Mouse (Mus musculus): ENCODE data around the gene Sohlh1. TPM values are rescaled to one million over a fixed set of nuclear protein-coding genes. Genes with fewer than 3 reads are reported as not detected.
A peak's percentile ranks its signal among the peaks of the same experiment; 100 is the strongest.

Sohlh1 gene
- total RNA-seq (2021) = not detected

DNA sequence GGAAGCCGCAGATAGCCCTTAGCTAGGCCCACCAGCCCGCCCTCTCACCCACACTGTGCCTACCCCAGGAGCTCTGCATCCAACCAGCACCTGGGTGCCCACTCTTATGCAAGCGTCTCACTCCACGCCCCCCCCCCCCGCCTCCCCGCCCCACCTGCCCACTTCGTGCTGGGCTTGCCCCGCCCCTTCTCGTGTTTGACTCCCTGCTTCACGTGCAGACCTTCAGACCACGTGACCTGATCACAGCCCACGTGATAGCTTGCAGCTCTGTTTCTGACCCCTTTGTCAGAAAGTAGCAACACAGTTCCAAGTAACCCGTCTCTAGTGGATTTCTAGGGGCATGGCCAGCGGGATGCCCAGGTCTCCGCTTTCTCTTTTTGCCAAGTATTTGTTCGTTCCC lies at the start of gene Sohlh1:
Gene Sohlh1, minus strand, starts transcription at position 23 of the 400 bp plus-strand sequence.
- DNase-seq = no peak
- intact Hi-C loops (cut with DNase I) = no loop called here

DNA sequence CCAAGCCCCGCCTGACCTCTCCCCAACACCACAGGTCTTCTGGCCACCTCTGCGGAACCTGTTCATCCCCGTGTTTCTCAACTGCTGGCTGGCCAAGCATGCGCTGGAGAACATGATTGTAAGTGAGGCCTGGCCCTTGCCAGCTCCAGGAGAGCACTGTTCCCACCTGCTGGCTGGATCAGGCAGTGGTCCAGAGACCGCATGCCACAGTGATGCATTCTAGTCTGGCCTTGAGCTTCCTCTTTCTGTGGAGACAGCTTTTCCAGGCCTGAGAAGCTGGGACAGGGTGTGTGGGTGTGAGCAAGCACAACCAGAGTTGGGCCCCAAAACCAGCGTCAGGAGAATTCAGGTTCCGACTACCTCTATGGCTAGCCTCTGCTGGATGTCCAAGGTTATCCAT lies 45.4 kb upstream of the Sohlh1 start:
- DNase-seq = no peak
- intact Hi-C loops (cut with DNase I) = no loop called here

- intact Hi-C loops (cut with DNase I) = no loop called here
- peak; percentile 27 for DNase-seq
Measured at GRCm38 (mm10) chr2:25888144-25888543, 41.1 kb upstream of the Sohlh1 start.

DNA sequence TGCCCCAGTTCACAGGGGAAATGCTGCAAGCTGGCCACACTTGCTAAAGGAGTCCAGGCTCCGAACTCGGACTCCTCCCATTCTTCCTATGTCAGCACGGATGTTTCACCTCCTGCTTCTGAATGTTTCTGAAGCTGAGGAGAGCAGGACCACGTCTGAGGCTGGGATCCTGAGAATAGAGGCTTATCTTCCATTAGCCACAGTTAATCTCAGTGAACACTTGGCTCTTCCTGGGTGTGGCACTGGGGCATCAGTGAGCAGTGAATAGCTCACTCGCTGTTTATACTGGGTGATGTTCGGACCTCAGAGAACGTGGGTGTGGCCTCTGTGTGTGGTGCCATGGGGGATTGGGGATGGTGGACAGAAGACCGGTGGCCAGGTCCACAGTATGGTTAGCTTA lies 40.2 kb upstream of the Sohlh1 start:
- DNase-seq = no peak
- intact Hi-C loops (cut with DNase I) = no loop called here

DNA sequence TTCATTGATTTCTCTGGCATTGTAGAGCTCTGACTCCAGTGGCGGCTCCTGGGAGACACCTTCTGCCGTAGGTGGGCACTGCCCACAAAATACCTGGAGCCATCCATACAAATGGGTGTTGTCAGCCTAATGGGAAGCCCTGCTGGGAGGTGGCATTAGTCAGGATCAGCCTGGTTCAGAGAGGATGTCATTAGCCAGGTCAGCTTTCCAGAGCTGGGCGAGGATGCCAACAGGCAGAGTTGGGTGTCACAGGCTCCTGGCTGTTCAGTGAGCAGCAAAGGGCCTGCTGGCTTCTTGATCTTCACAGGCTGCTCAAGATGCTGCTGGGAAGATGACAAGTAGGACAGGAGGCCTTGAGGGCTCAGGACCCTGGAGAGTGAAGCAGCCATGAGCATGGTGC lies 37.7 kb upstream of the Sohlh1 start:
- no peak for DNase-seq
- intact Hi-C loops (cut with DNase I) = no loop called here

GRCm38 (mm10) chr2:25882276-25882675 lies 35.2 kb upstream of the Sohlh1 start:
- DNase-seq = no peak
- intact Hi-C loops (cut with DNase I) = no loop called here

DNA sequence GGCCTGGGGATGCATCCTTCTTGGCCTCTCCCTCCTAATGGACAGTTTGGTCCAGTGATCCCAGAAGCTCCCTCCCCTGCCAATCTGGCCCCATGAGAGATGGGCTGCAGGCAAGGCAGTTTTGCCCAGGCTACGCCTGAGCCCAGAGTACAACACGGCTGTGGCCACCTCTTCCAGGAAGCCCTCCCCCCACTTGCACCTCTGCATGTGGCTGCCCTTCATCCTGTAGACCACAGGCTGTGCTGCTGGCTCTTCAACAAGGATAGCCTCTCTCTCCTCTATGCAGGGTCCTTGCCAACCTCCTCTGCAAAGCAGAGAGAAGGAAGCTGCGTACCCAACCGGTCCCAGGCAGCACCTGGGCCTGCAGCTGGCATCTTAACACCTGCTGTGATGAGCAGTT lies 32.0 kb upstream of the Sohlh1 start:
- intact Hi-C loops (cut with DNase I) = no loop called here
- no peak for DNase-seq

GRCm38 (mm10) chr2:25878516-25878915 lies 31.5 kb upstream of the Sohlh1 start:
- no peak for DNase-seq
- intact Hi-C loops (cut with DNase I) = no loop called here

- intact Hi-C loops (cut with DNase I) = no loop called here
Measured at GRCm38 (mm10) chr2:25877736-25878268, 30.8 kb upstream of the Sohlh1 start.

GRCm38 (mm10) chr2:25877250-25877735 lies 30.2 kb upstream of the Sohlh1 start:
- no peak for DNase-seq
- intact Hi-C loops (cut with DNase I) = no loop called here

More at GRCm38 (mm10) chr2:25877736-25878268, 30.8 kb upstream of the Sohlh1 start:
- peak; percentile 22 for DNase-seq

GRCm38 (mm10) chr2:25866656-25867055 lies 19.6 kb upstream of the Sohlh1 start:
- intact Hi-C loops (cut with DNase I) = no loop called here
- no peak for DNase-seq

GRCm38 (mm10) chr2:25865412-25865811 lies 18.4 kb upstream of the Sohlh1 start:
- peak; percentile 81 for DNase-seq
- intact Hi-C loops (cut with DNase I) = no loop called here

- intact Hi-C loops (cut with DNase I) = no loop called here
- DNase-seq = no peak
Measured at GRCm38 (mm10) chr2:25864230-25864629, 17.2 kb upstream of the Sohlh1 start.

DNA sequence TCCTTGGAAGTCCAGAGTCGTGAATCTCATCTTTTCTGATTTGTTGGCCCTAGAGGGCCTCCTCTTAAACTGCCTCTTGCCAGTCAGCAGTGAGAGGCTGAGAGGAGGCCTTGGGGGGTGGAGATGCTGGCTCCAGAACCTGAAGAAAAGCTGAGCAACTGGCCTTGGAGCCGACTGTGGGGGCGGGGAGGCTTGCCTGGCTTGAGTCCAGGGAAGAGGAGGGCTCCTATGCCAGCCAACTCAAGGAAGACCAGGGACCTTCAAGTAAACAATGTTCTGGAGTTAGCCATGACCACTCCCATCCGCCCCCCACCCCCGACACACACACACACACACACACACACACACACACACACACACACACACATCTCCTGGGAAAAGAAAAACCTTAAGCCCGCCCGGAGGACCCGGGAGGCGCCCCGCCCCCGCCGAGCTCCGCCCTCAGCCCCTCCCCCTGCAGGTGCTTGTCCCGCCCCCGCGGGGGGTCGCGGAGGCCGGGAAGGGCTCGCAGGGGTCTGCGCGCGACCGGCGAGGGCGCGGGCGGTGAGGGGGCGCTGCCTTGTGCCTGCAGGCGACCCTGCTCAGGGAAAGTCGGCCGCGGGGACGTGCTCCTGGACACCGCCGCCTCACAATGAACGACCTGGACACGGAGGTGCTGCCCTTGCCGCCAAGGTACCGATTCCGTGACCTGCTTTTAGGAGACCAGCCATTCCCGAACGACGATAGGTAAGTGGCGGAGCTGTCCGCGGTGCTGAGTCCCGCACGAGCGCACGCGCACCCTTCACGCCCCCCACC lies 16.5 kb upstream of the Sohlh1 start, which contains the start of gene Kcnt1:
Gene Kcnt1, plus strand, starts transcription at position 398 of the 795 bp plus-strand sequence.
- intact Hi-C loops (cut with DNase I) = no loop called here
- peak; percentile 81 for DNase-seq

DNA sequence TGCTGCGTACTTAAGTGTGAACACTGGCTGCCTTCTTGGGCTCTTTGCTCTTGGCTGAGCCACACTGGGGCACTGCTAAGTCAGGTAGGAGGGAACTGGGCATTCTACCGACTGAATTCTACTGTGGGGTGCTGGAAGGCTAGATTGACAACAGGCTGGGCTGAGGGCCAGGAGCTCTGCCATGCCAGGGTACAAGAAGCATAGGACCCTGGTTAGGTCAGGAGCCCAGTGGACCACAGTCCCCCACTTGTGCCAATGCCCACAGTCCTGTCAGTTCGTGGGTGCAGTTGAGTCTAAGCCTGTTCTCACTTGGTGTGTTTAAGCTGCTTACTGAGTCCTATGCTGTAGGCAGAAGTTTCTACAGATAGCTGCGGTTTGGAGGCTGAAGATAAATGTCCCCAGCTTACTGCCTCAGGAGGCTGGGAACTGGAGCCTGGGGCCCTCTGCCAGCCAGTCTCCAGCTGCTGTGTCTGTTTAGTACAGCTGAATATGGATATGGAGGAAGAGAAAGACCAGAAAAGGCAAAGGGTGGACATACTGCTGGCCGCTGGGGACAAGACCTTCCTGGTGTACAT lies 15.7 kb upstream of the Sohlh1 start:
- peak; percentile 47 for DNase-seq
- intact Hi-C loops (cut with DNase I) = no loop called here

- intact Hi-C loops (cut with DNase I) = no loop called here
- DNase-seq = no peak
Measured at GRCm38 (mm10) chr2:25862038-25862437, 15.0 kb upstream of the Sohlh1 start.

GRCm38 (mm10) chr2:25859891-25860290 lies 12.8 kb upstream of the Sohlh1 start:
- intact Hi-C loops (cut with DNase I) = no loop called here
- no peak for DNase-seq

DNA sequence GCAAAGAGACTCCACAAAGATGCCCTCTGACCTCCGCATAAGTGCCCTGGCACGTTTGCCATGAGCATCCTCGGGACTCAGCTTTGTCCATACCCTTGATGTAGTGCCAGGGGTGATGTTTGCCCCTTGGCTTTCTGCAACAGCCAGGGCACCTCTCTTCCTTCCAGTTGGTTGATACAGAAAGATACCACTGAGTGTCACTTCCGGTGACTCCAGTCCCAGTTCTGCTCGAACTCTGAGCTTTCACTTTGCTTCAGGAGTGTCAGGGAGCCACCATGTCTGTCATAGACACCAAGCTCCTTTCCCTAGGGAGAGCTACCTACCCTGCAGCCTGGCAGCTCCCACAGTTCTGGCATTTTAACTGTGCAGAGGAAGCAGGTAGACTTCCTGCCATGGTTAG lies 7.0 kb upstream of the Sohlh1 start:
- no peak for DNase-seq
- intact Hi-C loops (cut with DNase I) = no loop called here

GRCm38 (mm10) chr2:25852626-25853025 lies 5.6 kb upstream of the Sohlh1 start:
- DNase-seq = peak; percentile 39
- intact Hi-C loops (cut with DNase I) = no loop called here

- intact Hi-C loops (cut with DNase I) = no loop called here
- DNase-seq = peak; percentile 61
Measured at GRCm38 (mm10) chr2:25850330-25850729, 3.3 kb upstream of the Sohlh1 start.

DNA sequence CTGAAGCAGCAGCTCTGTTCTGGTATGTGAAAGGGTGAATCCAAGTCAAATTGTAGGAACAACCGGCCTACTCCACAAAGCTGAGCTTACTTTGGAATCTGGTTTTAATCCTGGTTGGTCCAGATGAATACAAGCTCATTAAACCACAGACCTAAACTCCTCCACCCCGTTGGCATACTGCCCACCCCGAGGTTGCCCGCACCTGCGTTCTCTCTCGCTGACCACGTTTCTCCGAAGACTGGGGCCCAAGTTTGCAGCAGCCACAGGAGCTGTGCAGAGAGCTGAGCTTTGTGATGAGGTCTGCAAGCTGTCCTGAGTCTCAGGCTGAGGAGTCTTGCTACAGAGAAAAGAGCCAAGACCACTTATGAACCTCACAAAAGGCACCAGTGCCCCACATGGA lies 532 bp downstream of the Sohlh1 start:
- peak; percentile 41 for DNase-seq
- intact Hi-C loops (cut with DNase I) = no loop called here

DNA sequence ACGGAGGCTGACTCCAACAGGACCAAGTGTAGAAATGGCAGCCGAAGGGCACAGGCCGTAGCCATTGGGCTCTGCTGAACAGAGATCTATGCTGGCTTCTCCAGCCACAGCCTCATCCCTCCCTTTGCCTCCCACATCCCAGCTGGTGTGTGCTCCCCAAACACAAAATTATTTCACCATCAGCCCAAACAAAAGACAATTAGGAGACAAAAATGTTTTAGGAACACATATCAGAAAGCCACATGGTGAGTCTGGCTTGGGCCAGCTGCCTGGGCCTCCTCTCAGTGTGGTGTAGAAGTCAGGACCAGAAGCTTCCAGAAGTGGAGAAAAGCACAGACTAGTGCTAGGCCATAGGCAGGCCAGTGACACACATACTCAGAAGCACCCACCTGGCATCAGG lies 3.0 kb downstream of the Sohlh1 start:
- intact Hi-C loops (cut with DNase I) = no loop called here

More for the DNA sequence above, 3.0 kb downstream of the Sohlh1 start:
- DNase-seq = no peak
